Mouse (Mus musculus) lung, postnatal 0 days (tissue): Measurements from ENCODE around the gene Egfem1.

Experiments used
- CTCF ChIP-seq: IDR thresholded peaks from 2 replicates; pipeline ENCODE4 v1.5.1; 2016; ENCODE audit warnings: antibody characterized with exemption, mild to moderate bottlenecking
- EP300 ChIP-seq: IDR thresholded peaks from 2 replicates; pipeline ENCODE4 v1.6.1; 2016; ENCODE audit warnings: antibody characterized with exemption, mild to moderate bottlenecking, control low read depth

GRCm38 (mm10) chr3:29541477-29542079 lies 459.8 kb downstream of the Egfem1 start:
- TF ChIP-seq CTCF (no peak), EP300 (no peak)
